Mouse (Mus musculus): ENCODE data around the gene Ndel1.

DNA sequence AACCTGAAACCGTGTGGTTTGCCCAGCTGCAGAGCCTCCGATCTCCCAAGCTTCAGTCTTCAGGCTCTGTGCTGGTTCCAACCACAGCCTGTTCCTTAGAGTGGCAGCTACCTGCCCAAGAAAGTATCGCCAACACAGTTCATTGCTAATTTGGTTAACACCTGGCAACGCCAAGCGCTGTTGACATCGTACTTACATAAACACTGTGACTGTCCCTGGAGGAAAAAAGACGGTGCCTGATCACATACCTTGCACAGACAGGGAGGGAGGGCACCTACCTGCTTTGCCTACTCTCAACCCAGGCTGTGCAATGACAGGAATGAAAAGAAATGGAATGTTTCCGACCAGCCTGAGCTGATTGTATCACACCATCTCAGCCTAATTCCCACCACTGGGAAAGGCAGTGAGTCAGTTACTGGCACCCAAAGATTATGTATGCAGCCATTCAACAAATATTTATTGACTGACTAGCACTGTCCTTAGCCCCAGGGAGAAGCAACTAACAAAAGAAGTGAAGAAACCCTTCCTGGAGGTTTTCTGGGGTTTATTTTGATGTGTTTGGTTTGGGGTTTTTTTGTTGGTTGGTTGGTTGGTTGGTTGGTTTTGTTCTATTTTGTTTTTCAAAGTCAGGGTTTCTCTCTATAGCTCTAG lies 11.6 kb downstream of the Ndel1 start:
- TF ChIP-seq CTCF (IDR thresholded peaks at IDR 0.05; ENCODE audit: low read depth) = no peak
- no peak for TF ChIP-seq EP300 (IDR thresholded peaks at IDR 0.05; ENCODE audit: low read depth)
